Mouse (Mus musculus): ENCODE results near the gene Prickle2.

Prickle2 gene

DNA sequence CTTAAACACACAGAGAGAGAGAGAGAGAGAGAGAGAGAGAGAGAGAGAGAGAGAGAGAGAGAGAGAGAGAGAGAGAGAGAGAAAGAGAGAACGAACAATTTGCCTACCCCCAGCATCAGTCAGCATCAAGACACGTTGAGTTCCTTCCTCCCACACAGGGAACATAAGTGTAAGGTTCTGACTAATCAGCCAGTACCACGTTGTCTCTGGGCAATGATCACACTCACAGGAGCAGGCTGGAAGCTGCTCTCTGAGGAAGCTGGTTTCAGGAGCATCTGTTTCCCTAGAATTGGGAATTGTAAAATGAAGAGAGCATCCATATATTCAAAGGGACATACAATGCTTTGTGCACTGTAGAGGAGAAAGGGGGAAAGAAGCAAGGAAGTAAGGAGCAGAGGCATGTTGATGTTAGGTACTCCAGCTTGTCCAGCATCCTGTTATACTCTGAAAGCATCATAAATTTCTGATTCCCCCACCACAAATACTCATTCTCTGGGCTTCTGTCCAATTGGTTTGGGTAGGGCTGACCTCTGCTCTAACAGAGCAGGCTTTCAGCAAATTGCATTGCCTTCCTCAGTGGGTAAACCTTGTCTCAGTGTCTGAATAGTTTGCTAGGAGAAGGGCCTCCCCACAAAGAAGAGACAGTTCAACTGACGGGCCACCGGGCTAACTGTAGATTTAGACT is 116.4 kb downstream of the Prickle2 start:
- no peak for DNase-seq (ENCODE audit: low spot score in 2 of 2)

DNA sequence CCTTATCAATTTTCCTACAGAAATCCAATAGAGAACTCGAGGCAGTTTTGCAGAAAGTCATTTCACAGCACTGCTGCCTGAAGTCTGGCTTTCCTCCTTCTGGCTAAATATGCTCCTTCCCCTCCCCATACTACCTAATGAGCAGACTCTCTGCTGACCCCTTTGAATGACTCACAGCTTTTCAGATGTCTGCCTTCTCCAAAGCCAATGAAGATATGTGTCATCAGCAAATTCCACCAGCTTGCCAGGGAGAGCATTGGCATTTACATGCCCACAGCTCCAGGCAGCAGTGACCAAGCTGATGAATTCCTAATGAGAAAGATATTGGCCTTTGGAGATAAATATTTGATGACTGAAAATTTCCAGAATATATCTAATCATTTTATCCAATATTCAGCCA is 121.9 kb downstream of the Prickle2 start:
- no peak for DNase-seq (ENCODE audit: low spot score in 2 of 2)

DNA sequence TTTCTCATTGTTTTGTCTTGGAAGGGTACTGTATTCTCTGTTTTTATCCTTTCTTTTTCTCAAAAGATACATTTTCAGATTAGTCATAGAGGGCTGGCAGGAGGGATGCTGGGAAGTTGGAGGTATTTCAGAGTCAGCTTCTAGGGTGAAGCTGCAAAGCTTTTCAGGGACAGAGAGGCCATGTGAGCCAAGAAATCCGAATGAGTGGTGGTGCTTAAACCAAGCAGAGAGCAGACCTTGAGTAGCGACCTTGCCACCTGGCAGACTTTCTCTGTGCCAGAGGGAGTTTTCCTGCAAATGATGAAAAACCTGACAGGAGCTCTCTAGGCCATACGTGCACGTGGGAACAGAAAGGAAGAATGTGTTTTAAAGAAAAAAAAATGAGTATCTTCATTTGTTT is 130.7 kb downstream of the Prickle2 start:
- no peak for DNase-seq (ENCODE audit: low spot score in 2 of 2)

DNA sequence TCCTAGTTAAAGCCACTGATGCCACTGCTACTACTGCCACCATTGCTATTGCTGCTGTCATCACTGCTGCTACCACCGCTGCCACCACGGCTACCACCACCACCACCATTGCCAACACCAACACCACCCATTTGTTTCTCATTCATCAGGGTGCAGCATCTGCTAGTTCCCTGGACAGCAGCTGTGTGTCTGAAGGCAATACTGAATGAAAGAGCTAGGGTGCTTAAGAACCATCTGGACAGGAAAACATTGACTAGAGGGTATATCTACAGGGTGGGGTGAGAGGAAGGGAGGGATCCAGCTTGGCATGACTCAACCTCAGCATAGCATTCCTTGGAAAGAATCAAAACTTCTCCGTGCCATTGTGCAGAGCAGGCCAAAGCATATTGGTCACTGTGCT is 133.8 kb downstream of the Prickle2 start:
- DNase-seq (ENCODE audit: low spot score in 2 of 2) = no peak

DNA sequence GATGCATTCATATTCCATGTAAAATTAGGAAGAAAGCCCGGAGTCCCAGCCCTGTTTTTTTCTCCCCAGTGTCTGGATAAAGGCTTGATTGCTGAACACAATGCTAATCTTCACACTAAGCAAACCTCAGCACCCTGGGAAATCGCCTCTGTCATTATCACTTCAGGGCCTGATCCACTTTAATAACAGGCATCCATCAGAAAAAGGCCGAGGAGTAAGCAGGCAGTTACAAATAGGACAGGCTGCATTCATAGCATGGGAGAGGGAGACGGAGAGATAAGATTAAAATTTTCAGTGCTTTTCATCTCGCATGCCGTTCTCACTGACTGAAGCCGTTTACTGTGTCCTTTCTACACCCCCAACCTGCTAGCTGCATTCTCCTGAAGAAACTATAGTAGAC is 135.9 kb downstream of the Prickle2 start:
- DNase-seq (ENCODE audit: low spot score in 2 of 2) = no peak

DNA sequence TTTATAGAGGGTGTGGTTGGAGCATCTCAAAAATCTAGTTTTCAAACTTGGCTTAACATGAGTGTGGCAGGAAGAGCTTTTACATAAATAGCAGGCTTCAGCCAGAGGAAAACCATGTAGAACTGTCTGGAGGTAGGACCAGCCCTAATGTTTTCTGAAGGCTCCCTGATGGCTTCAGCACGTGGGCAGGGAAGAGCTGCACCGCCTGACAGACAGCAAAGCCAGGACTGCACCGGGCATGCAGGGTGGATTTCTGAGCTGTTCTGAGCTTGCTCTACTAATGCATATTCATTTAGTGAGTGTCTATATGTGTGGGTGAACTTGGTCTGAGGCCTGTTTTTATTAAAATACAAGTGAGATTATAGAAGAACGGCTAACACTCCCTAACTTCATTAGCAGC is 136.7 kb downstream of the Prickle2 start:
- DNase-seq (ENCODE audit: low spot score in 2 of 2) = no peak

DNA sequence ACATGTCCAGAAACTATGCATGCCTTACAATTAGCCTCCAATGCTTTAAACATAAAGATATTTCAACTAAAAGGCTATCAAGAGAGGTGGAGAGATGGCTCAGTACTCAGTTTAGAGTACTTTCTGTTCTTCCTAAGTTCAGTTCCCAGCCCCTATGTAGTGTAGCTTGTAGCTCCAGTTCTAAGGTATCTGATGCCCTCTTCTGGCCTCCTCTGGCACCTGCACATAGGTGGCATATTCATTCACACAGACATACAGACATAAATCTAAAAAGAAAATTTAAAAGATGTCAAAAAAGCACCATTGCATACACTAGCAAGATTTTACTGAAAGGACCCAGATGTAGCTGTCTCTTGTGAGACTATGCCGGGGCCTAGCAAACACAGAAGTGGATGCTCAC is 146.7 kb downstream of the Prickle2 start:
- DNase-seq (ENCODE audit: low spot score in 2 of 2) = no peak

DNA sequence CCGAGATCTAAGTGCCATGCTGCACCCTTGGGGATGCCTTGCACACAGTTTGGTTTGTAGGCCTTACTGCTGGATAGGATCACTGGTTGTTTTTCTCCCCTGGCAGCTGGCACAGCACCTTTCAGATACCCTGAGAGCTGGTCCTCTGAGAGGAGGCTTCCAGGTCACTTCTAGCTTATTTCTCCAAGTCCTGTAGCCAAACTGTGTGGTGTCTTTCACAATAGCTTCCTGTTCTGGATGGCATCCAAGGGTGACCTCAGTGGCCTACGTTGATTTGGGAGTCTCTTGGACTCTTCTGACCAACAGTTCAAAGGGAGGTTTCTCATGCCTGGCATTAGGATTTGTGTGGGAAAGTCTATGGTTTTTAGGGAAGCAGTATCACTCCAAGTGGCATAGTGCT is 150.3 kb downstream of the Prickle2 start:
- DNase-seq (ENCODE audit: low spot score in 2 of 2) = no peak

DNA sequence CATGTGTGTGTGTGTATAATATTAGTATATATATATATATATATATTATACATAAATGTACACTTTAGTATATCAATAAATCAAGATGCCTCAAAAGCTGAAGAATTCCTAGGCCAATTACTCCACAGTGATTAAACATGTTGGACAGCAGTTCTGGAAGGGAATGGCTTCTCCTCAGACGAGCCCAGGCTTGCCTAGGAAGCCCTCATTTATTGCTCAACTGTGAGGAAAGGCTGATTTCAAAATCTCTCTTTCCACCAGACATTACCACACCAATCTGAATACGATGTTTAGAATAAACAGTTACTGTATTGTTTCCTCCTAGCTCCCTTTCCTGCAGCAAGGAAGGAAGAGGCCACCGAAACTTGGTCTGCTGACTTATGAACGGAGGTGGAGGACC is 152.9 kb downstream of the Prickle2 start:
- no peak for DNase-seq (ENCODE audit: low spot score in 2 of 2)

DNA sequence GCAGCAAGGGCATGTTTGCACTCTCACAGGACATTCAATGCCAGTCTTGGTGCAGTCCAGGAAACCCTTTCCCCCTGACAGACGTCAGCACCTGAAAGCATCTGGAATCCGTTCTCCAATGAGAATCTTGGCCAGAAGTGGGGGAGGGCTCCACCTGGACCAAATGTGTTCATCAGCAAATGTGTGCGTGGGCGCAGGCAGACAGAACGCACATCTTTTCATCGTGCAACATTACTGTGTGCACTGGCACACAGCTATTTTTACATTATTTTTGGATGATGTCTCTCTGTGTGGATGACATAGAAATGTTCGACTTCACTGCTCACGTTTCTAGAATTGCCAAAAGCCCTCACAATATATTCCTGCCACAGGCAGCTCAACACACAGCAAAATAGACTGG is 156.7 kb downstream of the Prickle2 start:
- DNase-seq (ENCODE audit: low spot score in 2 of 2) = no peak

DNA sequence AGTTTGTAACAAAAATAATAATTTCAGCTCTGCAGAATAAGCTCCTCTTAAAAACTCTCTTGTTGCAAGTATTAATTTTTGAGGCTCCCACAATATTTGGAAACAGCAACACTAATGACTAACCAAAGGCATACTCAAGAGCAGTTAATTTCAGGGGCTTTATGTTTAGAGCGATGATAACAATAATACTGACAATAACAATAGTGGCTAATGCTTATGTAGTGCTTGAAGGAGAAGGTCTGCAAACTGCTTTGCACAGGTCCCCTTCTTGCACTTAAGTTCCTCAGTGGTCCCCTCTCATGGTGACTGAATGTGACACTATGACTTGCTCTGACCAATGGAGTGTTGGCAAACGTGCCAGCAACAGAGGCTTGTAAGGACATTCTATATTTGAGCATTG is 160.8 kb downstream of the Prickle2 start:
- DNase-seq (ENCODE audit: low spot score in 2 of 2) = no peak

DNA sequence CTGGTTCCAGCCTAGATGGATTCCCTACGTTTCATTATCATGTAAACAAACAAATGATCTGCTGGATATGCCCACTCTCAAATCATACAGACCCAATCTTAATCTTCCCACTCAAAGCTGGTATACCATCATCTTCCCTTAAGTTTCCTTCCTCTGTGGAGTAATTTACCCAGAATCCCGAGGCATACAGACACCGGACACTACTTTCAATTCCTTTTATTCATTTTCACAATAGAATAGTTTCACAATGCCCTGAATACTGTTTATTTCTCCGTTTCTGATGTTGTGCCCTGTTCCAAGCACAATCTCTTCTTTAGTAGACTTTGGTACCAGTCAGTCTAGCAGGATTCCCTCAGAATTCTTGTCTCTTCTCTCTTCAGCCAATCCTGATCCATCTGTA is 162.1 kb downstream of the Prickle2 start:
- DNase-seq (ENCODE audit: low spot score in 2 of 2) = no peak

DNA sequence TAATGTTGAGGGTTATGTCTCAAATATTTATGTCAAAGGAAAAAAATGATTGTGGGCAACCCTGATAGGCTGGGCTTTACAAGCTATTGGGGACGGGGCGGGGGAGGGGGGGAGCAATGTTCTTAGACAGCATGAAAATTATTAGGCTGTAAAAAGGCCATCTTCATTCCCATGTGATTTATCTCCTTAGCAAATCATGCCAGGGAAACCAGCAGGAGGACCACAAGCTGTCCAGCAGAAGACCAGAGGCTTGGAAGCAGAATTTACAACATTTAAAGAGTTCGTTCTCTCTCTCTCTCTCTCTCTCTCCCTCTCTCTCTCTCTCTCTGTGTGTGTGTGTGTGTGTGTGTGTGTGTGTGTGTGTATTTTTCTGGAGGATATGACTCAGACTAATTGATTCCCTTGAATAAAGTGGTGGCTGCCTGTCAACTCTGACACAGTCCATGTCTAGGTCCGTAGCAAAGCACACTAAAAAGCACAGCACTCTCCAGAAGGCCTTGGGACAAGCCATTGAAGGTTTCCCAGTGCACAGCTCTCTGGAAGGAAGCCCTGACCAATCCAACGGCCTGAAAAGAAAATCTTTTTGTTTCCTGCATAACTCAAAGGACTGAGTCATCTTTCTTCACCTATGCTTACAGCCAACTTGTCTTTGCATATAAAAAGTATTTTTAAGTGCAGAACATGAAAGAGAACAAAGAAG is 163.4 kb downstream of the Prickle2 start:
- no peak for DNase-seq (ENCODE audit: low spot score in 2 of 2)

DNA sequence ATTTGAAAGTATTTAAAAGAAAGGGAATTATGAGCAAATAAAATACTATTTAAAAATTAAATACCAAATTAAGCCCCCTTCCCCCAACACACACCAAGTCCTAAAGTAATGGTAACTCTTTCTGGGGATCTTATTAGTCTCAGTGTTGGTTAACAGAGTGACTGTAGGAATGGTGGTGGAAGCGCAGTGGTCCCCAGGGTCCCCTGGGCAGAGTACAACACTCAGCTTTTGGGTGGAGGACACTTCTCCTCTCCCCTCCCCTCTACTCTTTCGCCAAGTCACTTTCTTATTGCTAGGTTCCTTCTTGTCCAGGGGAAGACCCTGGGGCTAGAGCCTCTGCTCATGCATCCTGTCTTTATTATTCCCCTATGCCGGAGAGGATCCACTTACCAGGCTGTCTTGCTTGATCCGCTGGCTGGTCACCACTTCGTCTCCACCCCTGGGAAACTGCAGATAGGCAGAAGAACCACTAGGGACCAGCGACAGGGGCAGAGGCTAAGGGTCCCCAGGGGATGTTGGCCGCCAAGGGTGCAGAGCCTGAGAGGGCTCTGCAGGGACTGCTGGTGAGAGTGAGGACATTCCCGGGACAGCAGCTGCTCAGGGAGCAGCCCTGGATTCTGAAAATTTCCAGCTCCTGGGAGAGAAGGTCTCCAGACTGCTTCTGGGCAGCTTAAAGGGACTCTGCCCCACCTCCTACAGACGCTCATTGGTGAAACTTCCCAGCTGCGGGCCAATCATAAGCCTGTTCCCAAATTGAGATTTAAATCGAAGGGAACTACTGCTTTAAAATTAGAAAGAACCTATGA is 171.5 kb downstream of the Prickle2 start:
- no peak for DNase-seq (ENCODE audit: low spot score in 2 of 2)

DNA sequence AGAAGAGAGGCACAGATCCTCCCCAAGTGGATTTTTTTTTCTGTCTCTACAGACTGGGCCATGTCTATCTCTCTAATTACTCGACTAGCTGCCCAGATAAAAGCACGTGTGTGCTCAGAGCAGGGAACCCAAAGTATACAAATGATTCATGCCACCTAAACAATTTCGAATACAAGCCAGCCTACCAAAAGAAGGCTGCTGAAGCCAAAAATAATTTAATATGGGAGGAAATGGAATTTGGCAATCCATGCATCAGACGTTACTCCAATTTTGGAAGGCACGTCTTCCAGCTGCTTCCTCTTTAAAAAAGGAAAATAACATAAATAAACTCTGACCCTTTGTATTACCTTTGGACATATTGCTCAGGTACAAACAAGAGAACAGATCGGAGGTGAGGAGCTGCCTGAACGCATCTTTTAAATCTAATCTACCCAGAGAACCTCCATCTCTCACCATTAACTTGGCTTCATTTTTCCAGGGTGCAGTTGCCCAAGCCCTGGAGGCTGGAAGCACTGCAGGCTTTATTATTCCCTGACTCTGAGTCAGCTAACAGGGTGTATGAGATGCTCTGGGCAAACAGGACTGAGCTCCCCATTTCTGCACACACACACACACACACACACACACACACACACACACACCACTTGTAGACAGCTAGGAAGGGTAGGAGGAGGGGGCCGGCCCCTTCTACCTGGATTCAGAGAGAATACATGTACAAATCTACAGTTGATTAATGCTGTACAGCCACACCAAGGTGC is 172.5 kb downstream of the Prickle2 start:
- DNase-seq (ENCODE audit: low spot score in 2 of 2) = no peak

DNA sequence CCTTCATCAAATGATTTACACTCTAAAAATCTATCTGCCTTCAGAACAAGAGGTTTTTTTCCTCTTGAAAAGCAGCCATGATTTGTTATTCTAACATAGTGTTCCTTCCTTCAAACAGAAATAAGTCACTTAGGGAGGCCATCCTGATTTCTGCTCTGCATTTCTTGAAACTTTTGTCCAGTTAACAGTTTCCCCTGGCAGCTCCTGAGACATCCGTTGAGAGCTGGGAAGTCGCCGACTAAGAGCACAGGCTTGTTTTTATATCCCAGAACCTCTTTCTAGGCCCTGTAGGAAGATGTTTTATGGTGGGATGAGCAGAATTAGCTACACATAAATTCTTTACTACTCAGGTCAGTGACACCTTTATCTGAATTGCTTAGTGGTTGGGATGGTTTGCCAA is 173.1 kb downstream of the Prickle2 start:
- no peak for DNase-seq (ENCODE audit: low spot score in 2 of 2)

DNA sequence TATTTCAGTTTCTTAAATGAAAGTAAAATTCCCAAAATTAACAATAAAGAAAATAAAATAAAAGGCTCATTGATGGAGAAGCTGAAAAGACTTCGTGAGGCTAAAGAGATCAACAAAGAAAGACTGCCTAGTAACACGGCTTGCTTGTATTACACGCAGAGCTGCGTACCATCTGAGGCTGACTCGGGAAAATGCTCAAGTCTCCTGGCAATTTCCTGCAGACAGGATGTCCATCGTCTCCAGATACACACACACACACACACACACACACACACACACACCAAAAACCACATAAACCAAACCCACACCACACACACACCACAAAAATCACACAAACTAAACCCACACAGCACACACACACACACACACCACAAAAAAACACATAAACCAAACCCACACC is 173.6 kb downstream of the Prickle2 start:
- no peak for DNase-seq (ENCODE audit: low spot score in 2 of 2)

DNA sequence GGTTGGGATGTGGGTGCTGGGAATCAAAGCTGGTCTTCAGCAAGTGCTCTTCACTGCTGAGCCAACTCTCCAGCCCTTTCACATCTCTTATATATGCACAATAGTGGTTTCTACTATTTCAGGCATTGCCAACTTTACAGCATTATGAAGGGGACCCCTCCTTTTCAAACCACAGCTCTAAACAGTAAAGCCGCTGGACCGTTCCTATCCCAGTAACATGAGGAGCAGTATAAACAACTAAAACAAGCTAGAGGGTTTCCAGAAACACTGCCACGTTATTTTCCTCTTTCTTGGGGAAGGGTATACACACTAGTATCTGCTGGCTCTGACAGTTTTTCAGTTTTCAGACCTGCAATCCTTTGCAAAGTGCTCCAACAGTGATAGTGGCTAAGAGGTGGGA is 179.7 kb downstream of the Prickle2 start:
- no peak for DNase-seq (ENCODE audit: low spot score in 2 of 2)

DNA sequence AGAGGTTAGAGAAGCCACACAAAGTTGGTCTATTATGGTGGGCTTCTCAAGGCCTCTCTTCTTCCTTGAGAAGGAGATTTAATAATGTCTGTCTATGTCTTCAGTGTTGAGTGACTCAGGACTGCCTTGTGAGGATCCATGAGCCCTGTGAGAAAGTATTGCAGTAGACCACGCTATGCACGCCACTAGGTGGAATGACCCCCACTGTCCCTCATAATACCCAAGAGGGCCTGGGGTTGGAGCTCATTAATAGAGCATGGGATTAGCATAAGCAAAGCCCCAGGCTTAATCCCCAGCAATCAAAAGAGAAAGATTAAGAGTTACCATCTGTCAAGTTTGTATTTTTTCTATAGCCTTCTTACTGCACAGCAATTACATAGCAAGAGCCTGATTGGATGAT is 180.3 kb downstream of the Prickle2 start:
- DNase-seq (ENCODE audit: low spot score in 2 of 2) = no peak

DNA sequence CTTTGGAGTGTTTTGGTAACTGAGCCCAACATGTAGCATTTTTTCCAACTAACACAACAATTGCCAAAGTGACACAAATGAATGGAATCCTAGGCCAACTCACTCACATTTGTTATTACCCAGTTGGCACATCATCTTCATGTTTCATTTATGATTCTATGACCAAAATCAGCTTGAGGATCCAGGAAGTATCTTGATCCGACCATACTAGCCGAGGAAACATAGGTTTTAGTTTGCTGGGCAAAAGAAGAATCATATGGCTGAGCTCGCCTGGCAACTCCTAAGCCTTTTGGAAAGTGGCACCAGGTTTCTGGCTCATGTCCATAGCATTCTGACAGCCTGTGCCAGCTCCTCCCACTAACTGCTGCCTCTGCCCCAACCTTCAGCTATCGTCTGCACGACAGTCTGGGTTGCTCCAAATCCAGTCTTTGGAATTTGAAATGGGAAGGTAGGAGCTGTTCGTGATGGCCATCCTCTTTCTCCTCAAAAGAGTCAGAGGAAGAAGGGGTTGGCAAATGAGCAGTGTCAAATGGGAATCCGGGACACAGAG is 184.4 kb downstream of the Prickle2 start:
- no peak for DNase-seq (ENCODE audit: low spot score in 2 of 2)

DNA sequence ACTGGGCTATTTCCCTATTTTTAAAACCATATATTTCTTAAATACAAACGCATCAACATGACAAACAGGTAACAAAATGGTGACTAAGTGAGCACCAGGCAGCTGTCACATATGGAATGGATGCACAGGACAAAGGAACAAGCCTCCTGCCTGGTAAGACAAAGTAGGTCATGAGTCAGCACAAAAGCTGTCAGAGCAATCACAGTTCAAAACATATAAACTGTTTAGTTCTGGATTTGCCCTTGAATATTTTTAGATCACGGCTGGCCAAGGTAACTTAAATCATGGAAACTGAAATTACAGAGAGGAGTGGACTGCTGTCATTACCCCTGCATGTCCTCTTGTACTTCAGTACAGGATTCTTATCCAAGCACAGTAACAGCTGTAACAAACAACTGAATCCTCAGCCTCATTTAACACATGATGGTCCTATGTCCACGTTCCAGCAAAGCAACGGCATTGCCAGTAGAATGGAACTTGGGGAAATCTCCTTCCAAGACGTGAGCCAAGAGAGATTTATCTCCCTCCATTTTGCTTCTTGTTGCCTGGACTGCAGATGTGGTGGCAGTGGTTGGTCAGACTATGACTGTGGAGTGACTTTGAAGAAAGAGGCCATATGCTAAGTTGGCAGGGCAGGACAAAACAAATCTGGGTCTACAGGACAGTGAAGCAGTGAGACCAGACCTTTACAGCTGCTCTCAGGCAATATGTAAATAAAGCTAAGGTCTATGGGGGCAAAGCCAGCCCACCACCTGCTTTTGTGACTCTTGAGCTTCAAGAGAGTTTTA is 185.7 kb downstream of the Prickle2 start:
- no peak for DNase-seq (ENCODE audit: low spot score in 2 of 2)
